Mouse (Mus musculus): Measurements from ENCODE around the gene Scin. TPM values are rescaled to one million over a fixed set of nuclear protein-coding genes. Genes with fewer than 3 reads are reported as not detected.

Gene Scin
- total RNA-seq, 2 experiments from 2014 or later, result 0.34 to 0.49 TPM

DNA sequence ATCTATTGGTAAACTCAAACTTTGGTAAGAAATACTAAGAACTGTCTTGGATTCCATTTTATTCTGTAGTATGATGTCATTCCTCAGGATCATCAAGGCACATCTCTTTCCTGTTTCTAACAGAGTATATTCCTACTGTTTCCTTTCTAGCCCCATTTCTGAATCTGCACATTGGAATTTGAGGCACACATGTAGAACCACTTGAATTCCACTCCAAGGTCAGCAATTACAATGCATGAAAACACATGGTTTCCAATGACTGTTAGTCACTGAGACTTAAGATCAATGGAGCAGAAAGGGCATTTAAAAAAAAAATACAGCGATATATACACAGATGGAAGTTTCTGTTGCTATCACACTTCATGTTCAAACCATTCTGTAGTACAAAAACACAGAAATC lies 24.8 kb downstream of the Scin start:
- DNase-seq (ENCODE audit: low spot score in 2 of 2), result no peak

- no peak for DNase-seq (ENCODE audit: low spot score in 2 of 2)
Measured at GRCm38 (mm10) chr12:40108143-40108542, 25.9 kb downstream of the Scin start.

DNA sequence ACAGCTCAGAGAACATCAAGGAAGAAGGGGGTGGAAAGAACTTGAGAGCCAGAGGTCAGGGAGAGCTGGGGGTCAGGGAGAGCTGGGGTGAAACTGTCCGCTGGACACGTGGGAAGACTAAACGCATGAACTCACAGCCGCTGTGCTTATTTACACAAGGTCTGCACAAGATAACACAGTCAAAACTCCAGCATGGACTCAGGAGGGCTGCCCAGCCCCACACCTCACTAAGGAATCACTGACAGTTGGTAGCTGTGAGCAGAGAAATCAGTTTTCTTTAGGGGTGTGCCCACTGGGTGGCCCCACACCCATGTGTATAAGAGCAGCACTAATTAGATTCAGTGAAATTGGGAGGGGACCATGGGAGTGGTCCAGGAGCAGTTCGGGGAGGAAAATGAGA lies 27.2 kb downstream of the Scin start:
- no peak for DNase-seq (ENCODE audit: low spot score in 2 of 2)

DNA sequence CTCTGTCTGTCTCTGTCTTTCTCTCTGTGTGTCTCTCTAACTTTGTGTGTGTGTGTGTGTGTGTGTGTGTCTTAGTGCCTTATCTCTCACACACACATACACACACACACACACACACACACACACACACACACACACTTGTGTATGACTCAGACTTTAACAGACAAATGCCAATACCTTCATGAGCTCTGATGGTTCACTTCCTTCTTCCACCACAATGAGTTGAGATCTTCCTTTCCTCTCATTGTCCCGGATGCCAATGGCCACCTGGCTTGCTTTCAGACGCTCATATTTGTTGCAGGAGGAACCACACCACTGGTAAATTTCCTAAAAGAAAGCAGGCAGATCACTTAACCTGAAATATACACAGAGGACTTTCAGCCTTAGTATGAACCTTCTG lies 29.3 kb downstream of the Scin start:
- DNase-seq (ENCODE audit: low spot score in 2 of 2), result no peak

GRCm38 (mm10) chr12:40102359-40102758 lies 31.7 kb downstream of the Scin start:
- no peak for DNase-seq (ENCODE audit: low spot score in 2 of 2)

- DNase-seq (ENCODE audit: low spot score in 2 of 2), result no peak
Measured at GRCm38 (mm10) chr12:40099407-40099806, 34.6 kb downstream of the Scin start.

DNA sequence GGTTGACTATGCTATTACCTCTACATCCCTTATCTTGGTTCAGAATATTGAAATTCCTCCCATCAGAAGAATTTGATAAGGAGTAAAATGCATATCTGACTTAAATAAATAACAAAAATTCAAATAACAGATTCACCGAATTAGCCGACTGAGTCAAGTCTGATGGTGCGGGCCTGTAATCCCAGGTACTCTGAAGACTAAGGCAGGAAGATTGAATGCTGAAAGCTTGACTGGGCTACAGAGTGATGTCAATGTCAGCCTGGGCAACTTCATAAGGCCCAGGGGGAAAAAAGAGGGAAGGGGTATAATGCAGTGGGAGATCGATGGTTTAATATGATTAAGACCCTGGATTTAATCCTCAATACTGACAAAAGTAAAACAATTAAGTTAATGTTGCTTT lies 36.6 kb downstream of the Scin start:
- no peak for DNase-seq (ENCODE audit: low spot score in 2 of 2)

DNA sequence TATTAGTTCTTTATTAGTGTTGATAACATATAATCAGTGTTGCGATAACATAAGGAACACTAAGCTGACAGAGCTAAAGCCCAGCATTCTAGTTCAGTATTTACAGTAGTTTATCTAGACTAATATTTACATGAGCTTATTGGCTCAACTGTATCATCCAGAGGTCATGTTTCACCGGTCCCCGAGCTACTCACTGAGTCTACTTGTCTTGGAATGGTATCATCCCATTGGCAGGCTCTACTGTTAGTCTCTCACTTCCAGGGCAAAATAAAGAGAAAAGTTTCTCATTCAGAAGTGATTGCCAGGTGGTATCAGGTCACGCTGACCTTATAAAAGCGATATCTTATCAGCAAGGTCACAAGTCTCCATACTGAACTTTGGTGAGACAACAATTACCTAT lies 37.0 kb downstream of the Scin start:
- DNase-seq (ENCODE audit: low spot score in 2 of 2), result no peak

GRCm38 (mm10) chr12:40096453-40096852 lies 37.6 kb downstream of the Scin start:
- no peak for DNase-seq (ENCODE audit: low spot score in 2 of 2)

DNA sequence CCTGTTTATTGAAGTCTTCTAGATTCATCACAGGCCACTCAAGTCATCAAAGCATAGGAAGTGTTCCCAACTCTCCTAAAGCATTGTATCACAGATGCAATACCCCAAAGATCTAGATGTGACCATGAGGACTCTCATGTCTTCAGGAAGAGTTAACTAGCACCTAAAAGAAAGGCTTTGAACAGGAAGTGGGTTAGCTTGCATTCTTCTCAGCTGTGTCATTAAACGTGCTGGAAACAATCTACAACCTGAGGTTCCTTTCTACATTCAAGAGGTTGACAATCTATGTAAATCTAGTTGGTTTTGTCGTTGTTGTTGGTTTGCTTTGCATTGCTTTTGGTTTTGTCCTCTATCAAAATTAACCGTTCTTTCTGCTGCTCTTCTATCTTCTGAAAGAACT lies 44.0 kb downstream of the Scin start:
- no peak for DNase-seq (ENCODE audit: low spot score in 2 of 2)

- DNase-seq (ENCODE audit: low spot score in 2 of 2), result no peak
Measured at GRCm38 (mm10) chr12:40085731-40086322, 48.2 kb downstream of the Scin start.

DNA sequence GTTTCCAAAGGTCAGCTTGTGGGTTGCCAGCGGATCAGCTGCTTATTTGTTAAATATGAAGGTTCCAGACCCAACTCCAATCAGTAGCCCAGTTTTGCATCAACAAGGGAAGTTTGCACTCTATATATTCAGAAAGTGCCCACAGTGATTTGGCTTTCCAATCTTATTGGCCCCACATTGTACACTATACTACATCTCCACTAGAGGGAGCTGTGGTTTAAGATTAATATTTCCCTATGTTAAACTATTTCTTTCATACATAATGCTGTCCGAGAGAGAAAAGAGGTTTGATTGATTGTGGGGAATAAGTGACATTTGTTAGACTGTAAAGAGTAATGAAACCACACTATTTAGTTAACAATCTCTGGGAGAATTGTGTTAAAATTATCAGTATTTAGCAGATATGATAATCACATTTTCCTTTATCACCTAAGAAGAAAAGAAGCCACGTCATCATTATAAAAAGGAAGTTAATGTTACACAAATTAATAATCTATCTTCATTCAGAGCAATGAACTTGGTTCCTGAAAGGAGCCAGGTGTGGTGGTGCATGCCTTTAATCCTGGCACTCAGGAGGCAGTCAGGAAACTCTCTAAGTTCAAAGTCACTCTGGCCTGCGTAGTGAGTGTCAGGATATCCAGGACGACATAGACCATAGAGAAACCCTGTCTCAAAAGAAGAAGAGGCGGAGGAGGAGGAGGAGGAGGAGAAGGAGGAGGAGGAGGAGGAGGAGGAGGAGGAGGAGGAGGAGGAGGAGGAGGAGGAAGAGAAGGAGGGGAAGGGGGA lies 51.4 kb downstream of the Scin start:
- no peak for DNase-seq (ENCODE audit: low spot score in 2 of 2)

- no peak for DNase-seq (ENCODE audit: low spot score in 2 of 2)
Measured at GRCm38 (mm10) chr12:40082048-40082447, 52.0 kb downstream of the Scin start.

DNA sequence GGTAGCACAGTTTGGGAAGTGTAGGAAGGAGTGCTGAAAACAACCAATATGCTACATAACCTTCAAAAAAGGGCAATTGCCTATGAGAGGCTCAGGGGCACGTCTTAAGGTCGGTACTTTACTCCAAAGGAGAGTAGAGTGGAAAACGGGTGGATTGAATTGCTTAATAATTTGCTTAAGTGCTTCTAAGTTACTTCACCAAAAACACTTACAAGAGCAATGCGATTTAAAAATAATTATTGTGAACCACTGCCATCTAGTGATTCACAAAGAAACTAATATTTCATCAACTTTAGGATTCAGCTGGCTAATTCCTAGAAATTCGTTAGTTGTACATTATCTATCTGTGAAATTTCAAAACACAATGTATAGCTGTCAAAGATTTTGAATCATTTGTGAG lies 60.4 kb downstream of the Scin start:
- DNase-seq (ENCODE audit: low spot score in 2 of 2), result no peak

DNA sequence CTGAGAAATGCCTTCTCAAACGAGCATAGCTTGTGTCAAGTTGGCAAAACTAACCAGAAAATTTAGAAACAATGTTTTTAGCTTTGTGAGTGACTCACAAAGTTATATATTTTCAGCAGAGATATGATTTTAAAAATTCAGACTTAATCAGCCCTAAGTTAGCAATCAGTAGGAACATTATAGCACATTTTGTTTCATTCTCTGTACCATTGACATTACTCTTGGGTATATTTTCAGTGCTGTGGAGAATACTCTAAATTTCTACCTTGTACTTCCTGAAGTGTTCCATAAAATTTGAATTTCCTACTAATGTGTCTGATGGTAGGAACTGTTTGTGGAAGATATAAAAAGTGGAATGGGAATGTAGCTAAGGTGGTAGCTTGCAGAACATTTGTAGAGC lies 87.0 kb downstream of the Scin start:
- no peak for DNase-seq (ENCODE audit: low spot score in 2 of 2)

DNA sequence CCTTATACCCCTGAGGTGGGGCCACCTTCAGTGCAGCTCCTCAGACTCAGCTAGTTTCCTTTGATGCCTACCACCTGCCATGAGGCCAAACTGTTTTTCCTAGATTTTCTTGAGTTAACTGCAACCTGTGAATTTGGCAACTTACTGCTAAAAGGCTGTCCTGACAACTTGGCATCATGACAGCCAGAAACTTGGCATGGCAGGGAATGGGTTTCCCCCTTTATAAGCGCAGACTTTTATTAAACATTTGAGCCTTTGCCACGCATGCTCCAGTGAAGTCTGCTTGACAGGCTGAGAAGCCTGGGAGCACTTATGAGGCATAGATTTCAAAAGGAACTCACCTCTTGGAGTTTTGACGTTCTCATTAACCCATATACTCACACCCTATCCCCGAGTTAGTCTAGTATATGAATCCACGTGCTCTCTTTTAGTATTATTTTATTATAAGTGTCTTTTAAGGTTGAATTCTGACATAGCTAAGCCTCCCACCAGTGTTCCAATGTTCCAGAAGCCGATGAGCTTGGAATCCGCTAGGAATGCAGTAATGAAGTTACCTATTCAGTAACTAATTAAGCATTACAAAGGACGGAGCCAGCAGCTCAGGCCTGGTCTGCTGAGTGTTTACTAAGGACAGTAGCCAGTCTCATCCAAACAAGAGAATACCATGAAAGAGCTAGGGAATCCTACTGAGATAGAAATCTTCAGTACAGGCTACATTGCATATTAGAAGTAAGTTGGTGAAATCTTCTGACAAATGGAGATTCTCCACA lies 90.0 kb downstream of the Scin start:
- no peak for DNase-seq (ENCODE audit: low spot score in 2 of 2)

DNA sequence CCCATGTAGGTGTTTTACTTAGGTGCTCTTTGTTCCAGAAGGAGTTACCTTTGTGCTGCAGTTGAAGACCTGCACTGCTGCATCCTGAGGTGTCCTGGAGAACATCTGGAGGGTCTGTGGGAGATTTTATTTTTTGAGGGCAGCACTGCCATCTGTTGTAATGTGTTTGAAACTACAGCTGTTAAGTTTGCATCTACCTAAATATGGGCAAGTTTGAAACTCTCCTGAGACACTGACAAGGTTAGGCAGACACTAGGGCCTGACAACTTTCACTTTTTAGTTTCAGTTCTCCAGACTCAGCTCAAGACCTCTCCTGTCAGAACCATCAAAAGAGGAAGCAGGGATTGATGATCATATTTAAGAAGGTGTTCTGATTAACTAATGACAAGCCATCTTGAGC lies 94.0 kb downstream of the Scin start:
- no peak for DNase-seq (ENCODE audit: low spot score in 2 of 2)

GRCm38 (mm10) chr12:40037876-40038463 lies 96.1 kb downstream of the Scin start, which contains the start of gene Arl4a:
Gene Arl4a (minus strand): TSS chr12:40038025.
- DNase-seq (ENCODE audit: low spot score in 2 of 2), result peak; percentile 82 to 92

DNA sequence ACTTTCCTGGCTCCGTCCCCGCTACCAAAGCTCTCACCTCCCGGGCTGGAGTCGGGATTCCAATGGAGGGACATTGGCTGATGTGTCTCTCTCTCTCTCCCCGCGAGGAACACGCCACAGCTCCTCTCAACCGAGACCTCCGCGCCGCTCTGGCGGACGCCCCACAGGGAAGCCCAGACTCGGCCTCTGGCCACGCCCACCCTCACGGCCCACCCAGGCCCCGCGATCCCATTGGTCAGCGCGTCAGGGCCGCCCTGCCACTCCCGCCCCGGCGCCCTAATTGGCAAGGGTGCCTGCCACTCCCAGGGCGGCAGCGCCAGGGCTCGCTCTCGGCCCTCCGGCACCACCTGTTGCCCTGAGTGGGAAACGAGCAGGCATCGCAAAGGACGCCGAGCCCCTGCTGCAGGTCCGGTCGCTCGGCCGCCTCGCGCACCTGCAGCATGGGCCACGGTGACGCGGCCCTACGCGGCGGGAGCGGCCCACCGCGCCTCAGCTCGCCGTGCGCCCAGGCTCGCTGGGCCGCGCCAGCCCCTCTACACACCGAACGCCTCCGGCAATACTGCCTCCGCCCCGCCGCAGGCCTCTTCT lies 96.7 kb downstream of the Scin start:
- DNase-seq (ENCODE audit: low spot score in 2 of 2), result peak; percentile 98 to 99

- no peak for DNase-seq (ENCODE audit: low spot score in 2 of 2)
Measured at GRCm38 (mm10) chr12:40036666-40037065, 97.4 kb downstream of the Scin start.

DNA sequence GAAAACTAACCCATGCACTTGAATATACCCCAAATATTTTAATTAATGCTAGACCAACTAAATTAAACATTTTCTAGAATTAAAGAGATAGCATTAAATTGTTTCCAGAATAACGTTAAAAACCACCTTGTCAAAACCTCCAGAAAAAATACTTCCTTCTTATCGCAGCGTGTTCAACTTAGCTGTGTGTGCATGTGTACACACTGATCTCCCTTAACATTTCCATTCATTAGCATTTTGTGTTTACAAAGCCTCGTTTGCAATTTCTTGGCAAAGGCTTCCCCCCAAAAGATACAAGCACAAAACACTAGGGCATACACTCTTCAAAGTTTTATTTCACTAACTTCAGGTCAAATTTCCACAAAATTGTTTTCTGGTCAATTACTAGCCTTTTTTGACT lies 98.5 kb downstream of the Scin start:
- no peak for DNase-seq (ENCODE audit: low spot score in 2 of 2)

All from gastrocnemius, postnatal 4 days (tissue).